Mouse (Mus musculus): ENCODE measurements around the gene Gm13285. TPM values are rescaled to one million over a fixed set of nuclear protein-coding genes. Genes with fewer than 3 reads are reported as not detected.

The Gm13285 gene
- total RNA-seq, 2 experiments from 2014 or later: not detected

Other genes with a start within 250 kb of the Gm13285 start
- not detected for gene Ifna15, start 241.4 kb upstream of the Gm13285 start, total RNA-seq (2021)
- gene Ifna14, start 227.9 kb upstream of the Gm13285 start, total RNA-seq (2021): not detected
- gene Ifna9, start 207.3 kb upstream of the Gm13285 start, total RNA-seq (2021): not detected
- gene Ifna12, start 196.3 kb upstream of the Gm13285 start, total RNA-seq (2021): not detected
- gene C87499, start 165.3 kb upstream of the Gm13285 start, total RNA-seq (2021): not detected
- not detected for gene Ifna13, start 155.2 kb upstream of the Gm13285 start, total RNA-seq (2021)
- gene Ifna16, start 122.7 kb upstream of the Gm13285 start, total RNA-seq (2021): not detected
- gene Ifna2, start 115.8 kb upstream of the Gm13285 start, total RNA-seq (2021): not detected
- not detected for gene Ifnab, start 108.3 kb upstream of the Gm13285 start, total RNA-seq (2021)
- gene Gm26566, start 77.9 kb upstream of the Gm13285 start, total RNA-seq (2021): 1 to 10 TPM; 1.0 to 1.5 TPM
- 100 to 1,000 TPM; 103 to 104 TPM for gene Klhl9, start 77.2 kb upstream of the Gm13285 start, total RNA-seq (2021)
- gene Gm13271, start 44.8 kb upstream of the Gm13285 start, total RNA-seq (2021): not detected
- gene Gm13283, start 39.5 kb upstream of the Gm13285 start, total RNA-seq (2021): not detected
- not detected for gene Gm13290, start 25.8 kb upstream of the Gm13285 start, total RNA-seq (2021)
- gene Gm13289, start 22.7 kb upstream of the Gm13285 start, total RNA-seq (2021): not detected
- gene Gm13272, start 19.8 kb upstream of the Gm13285 start, total RNA-seq (2021): not detected
- gene Ifnz, start 17.5 kb upstream of the Gm13285 start, total RNA-seq (2021): not detected
- gene Gm13276, start 14.0 kb upstream of the Gm13285 start, total RNA-seq (2021): not detected
- not detected for gene Gm13277, start 11.0 kb upstream of the Gm13285 start, total RNA-seq (2021)
- gene Gm13278, start 8.1 kb upstream of the Gm13285 start, total RNA-seq (2021): not detected
- gene Gm13275, start 5.2 kb upstream of the Gm13285 start, total RNA-seq (2021): not detected
- gene Gm13279, start 2.3 kb upstream of the Gm13285 start, total RNA-seq (2021): not detected
- not detected for gene Gm13287, start 3.6 kb downstream of the Gm13285 start, total RNA-seq (2021)
- gene Gm13288, start 5.9 kb downstream of the Gm13285 start, total RNA-seq (2021): not detected
- not detected for gene Ifna7, start 16.6 kb downstream of the Gm13285 start, total RNA-seq (2021)
- not detected for gene Ifna11, start 20.3 kb downstream of the Gm13285 start, total RNA-seq (2021)
- gene Ifna6, start 27.8 kb downstream of the Gm13285 start, total RNA-seq (2021): not detected
- not detected for gene Ifna5, start 35.9 kb downstream of the Gm13285 start, total RNA-seq (2021)
- not detected for gene Ifna4, start 42.2 kb downstream of the Gm13285 start, total RNA-seq (2021)
- not detected for gene Ifna1, start 50.4 kb downstream of the Gm13285 start, total RNA-seq (2021)
- not detected for gene Ifne, start 80.5 kb downstream of the Gm13285 start, total RNA-seq (2021)